Mouse (Mus musculus) gastrocnemius, adult 2 months (tissue): Measurements from ENCODE around the gene Slc35d1. TPM values are rescaled to one million over a fixed set of nuclear protein-coding genes. Genes with fewer than 3 reads are reported as not detected.

Experiments used
- DNase-seq: peaks from one replicate; pipeline ENCODE4 v3.0.0; 2022
- H3K27ac ChIP-seq: fragments of 200-600 bp; 2 replicates; pipeline ENCODE4 v1.8.1; 2022; ENCODE audit warnings: mild to moderate bottlenecking
- H3K4me3 ChIP-seq: fragments of 200-600 bp; 2 replicates; pipeline ENCODE4 v1.8.1; 2022; ENCODE audit warnings: mild to moderate bottlenecking, moderate library complexity
- CTCF ChIP-seq: fragments of 200-600 bp; IDR thresholded peaks from 2 replicates; pipeline ENCODE4 v1.8.1; 2022; ENCODE audit warnings: antibody characterized with exemption, mild to moderate bottlenecking, moderate library complexity
- intact Hi-C: fragments of 180-260 bp; cut with DNase I; formaldehyde crosslinking; loops from one replicate; pipeline ENCODE4 v1.15.1; 2025
- total RNA-seq, 2 experiments: library from RNA; stranded (reverse); gene quantifications; 2 replicates each; pipeline ENCODE4 v1.2.3; 2021

Gene Slc35d1
- total RNA-seq, 2 experiments from 2014 or later: 4.6 to 6.3 TPM

DNA sequence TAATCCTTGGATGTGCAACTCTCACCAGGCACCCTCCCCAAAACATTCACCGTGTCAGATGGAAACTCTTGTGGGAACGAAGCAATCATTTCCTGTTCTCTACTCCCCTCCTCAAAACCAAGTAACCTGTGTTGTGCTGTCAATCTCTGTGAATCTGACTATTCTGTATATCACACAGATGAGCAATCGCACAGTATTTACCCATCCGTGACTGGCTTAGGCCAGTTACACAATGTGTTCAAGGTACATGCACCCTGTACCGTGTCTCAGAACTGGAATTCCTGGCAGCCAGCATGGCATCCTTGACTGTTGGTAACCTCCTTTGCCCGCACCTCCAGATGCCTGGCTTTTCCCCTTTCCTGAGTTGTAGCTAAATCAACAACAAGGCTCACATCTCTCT lies 1.1 kb upstream of the Slc35d1 start:
- intact Hi-C loops: loop anchor here (10.0 kb wide), 1 partner anchor 129 kb away; no protein-coding TSS in a partner anchor
- no peak overlapping the region for H3K27ac ChIP-seq
- no peak for TF ChIP-seq CTCF
- H3K4me3 ChIP-seq: no peak overlapping the region; the same call in 1 of the 2 replicates
- no peak for DNase-seq

GRCm38 (mm10) chr4:103214498-103214924 lies 453 bp downstream of the Slc35d1 start:
- H3K27ac ChIP-seq: peak overlapping the region; percentile 97
- DNase-seq: peak; percentile 83
- H3K4me3 ChIP-seq: peak overlapping the region; percentile 77
- intact Hi-C loops: loop anchor here (2.0 to 10.0 kb wide), 3 partner anchors 98 to 130 kb away; partner anchors contain the start of gene Oma1
- TF ChIP-seq CTCF: no peak

DNA sequence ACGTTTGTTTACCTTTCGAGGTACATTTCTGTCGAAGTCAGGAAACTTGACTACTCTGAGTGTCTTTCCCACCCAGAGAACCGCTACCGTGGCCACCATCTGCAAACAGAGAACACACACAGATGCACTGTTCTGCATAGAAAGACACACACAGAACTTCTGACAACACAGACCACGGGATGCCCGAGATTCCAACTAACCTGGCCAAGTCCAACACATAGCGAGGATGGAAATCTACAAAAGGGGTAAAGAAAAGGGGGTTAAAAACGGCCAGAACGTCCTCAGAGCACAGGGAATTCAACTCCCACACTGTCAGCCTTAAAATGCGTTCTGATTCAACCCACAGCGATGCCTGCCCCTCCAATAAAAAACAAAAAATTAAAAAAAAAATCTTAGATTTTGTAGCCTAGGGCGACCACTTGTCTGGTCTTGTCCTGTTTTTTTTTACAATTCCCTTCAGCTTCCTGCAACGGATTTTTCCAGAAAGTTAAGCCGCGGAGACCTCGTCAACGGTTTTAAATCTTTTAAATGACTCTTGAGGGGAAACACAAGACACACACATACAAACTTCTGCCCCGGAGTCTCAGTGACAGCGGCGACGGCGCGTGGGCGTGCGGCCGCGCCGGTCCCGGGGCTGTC lies 986 bp downstream of the Slc35d1 start:
- Histone ChIP-seq H3K4me3 (peak overlapping the region; percentile 77), H3K27ac (peak overlapping the region; percentile 97)
- intact Hi-C loops: loop anchor here (2.0 to 10.0 kb wide), 3 partner anchors 99 to 131 kb away; partner anchors contain the start of gene Oma1
- no peak for DNase-seq
- TF ChIP-seq CTCF: no peak

GRCm38 (mm10) chr4:103208553-103208952 lies 6.4 kb downstream of the Slc35d1 start:
- H3K27ac ChIP-seq: no peak overlapping the region
- DNase-seq: no peak
- H3K4me3 ChIP-seq: no peak overlapping the region
- intact Hi-C loops: no loop called here
- no peak for TF ChIP-seq CTCF

DNA sequence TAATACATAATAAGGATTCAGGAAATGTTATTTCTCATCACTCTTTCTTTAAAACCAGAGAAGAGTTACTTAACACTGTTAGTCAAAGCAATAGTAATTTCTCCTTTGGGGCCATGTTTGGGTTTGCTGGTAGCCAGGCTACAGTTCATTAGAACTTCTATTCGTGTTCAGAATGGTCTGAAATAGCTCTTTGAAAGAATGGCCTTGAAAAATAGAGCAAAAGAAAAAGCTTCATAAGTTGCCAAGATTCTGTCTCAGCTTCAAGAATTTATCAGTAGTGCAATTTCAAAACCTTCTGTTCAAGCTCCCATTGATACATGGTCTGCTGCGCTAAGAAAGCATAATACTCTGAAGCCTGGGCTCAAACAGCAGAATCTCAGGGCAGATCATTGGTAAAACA lies 11.3 kb downstream of the Slc35d1 start:
- DNase-seq: no peak
- Histone ChIP-seq H3K27ac (no peak overlapping the region), H3K4me3 (no peak overlapping the region)
- TF ChIP-seq CTCF: no peak
- intact Hi-C loops: no loop called here

- Histone ChIP-seq H3K27ac (no peak overlapping the region), H3K4me3 (no peak overlapping the region)
- intact Hi-C loops: no loop called here
- TF ChIP-seq CTCF: no peak
- peak; percentile 18 for DNase-seq
Observed at GRCm38 (mm10) chr4:103200046-103200445, 14.9 kb downstream of the Slc35d1 start.

DNA sequence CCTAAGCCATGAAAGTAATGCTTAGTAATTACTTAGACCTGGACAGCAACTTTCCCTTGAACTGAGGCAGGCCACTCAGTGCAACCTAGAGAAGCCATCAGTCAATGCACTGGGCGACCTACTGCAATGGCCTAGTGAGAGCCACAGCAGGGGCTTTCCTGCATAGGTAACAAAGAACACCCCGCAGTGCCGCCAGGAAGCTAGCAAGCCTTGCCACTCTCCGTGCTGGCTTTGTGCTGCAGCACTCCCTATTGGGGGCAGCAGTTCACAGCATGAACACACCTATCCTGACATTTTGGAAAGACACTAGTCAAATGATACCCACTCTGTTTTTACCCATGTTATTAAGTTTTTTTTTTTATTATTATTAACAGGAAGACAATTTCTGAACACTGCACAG lies 15.9 kb downstream of the Slc35d1 start:
- intact Hi-C loops: no loop called here
- no peak for DNase-seq
- no peak for TF ChIP-seq CTCF
- Histone ChIP-seq H3K27ac (no peak overlapping the region), H3K4me3 (no peak overlapping the region)

DNA sequence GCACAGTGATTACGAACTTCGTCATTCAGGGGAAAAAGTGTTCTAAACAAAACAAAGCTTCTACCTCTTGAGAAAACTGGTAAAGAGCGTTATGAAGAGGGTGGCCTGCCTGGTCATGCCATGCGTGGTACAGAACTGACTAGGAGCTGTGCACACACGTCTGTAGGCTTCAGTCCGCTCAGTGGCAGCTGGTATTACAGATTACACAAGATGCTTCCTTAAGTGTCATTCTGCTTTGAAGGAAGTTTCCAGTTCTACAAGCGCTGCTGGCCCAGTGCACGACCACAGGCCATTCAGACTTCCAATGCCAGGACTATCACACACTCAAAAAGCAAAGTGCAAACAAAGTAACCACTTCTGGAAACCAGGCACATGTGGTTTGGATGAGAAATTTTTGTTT lies 17.6 kb downstream of the Slc35d1 start:
- DNase-seq: no peak
- H3K27ac ChIP-seq: no peak overlapping the region
- H3K4me3 ChIP-seq: no peak overlapping the region
- TF ChIP-seq CTCF: no peak
- intact Hi-C loops: no loop called here

GRCm38 (mm10) chr4:103192421-103192820 lies 22.5 kb downstream of the Slc35d1 start:
- no peak for DNase-seq
- intact Hi-C loops: no loop called here
- TF ChIP-seq CTCF: peak; percentile 36; the same call in 1 of the 2 replicates
- H3K4me3 ChIP-seq: no peak overlapping the region
- H3K27ac ChIP-seq: no peak overlapping the region; the same call in 1 of the 2 replicates

DNA sequence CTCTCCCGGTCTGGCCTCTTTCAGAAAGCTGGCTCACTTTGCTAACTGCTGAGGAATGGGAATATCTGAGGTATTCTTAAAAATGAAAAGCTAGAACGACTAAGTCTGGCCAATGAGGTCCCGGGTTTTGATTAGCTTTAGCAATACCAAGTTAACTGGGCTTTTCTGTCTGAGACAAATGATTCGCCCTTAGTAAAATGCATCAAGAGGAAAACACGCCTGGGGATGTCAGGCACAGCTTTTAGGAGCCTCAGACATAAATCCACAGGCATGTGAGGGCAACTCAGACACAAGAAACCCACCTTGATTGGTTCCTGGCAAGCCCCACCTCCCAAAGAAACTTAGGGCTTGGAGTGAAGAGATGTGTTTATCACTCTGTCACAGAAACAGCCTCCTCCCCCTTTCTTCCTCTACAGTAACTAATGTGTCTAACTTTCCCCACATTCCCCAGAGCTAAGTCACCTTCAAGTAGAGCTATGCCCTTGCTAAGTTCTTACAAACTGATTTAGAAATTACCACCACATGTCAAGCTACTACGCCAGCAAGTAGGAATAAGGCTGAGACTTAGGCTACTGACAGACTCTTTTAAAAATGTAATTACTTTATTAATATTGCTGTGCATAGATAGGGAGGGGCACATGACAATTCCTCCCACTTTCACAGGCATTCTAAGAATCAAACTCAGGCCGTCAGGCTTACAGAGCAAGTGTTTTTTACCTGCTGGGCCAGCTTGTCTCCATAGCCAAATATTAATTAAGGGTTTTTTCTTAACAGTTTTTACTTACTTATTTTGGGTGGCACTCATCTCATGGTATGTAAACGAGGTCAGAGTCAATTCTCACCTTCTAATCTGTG lies 26.0 kb downstream of the Slc35d1 start:
- intact Hi-C loops: no loop called here
- TF ChIP-seq CTCF: no peak

GRCm38 (mm10) chr4:103180300-103180888 lies 34.6 kb downstream of the Slc35d1 start:
- peak overlapping the region; percentile 92 for H3K27ac ChIP-seq
- intact Hi-C loops: no loop called here
- TF ChIP-seq CTCF: no peak

More for the DNA sequence above, 26.0 kb downstream of the Slc35d1 start:
- no peak overlapping the region for H3K27ac ChIP-seq
- DNase-seq: no peak
- no peak overlapping the region for H3K4me3 ChIP-seq

DNA sequence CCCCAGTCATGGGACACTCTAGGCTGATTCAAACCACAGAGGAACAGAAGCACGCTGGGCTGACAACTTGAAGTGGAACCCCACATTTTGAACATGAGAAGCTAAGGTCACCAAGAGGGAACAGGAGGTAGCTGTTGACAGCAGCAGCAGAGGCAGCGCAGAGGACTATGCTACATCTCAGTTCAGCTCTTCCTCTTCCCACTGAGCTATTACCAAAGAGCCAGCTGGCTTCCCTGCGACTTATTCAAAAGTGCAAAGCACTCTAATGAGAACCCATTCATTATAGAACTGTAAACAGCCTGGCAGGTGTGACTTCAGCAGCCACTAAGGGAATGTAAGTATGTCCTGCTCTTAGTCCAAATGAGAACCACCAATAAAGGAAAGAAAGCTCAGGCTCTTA lies 35.4 kb downstream of the Slc35d1 start:
- peak overlapping the region; percentile 92 for H3K27ac ChIP-seq
- intact Hi-C loops: no loop called here
- DNase-seq: no peak
- no peak overlapping the region for H3K4me3 ChIP-seq
- TF ChIP-seq CTCF: no peak

More at GRCm38 (mm10) chr4:103180300-103180888, 34.6 kb downstream of the Slc35d1 start:
- H3K4me3 ChIP-seq: no peak overlapping the region
- no peak for DNase-seq
